Mouse (Mus musculus) G1E-ER4 (cell line): ENCODE data around the gene Sem1. TPM values are rescaled to one million over a fixed set of nuclear protein-coding genes. Genes with fewer than 3 reads are reported as not detected.

Experiments
- GATA1 ChIP-seq: IDR thresholded peaks from one replicate; pipeline ENCODE4 v1.8.0; 2012; ENCODE audit warnings: low read length, inconsistent platforms
- polyA plus RNA-seq: library from polyadenylated mRNA; stranded (reverse); fragments of >175 nt; gene quantifications from 2 replicates; pipeline ENCODE4 v1.2.3, GENCODE M21; 2012

The Sem1 gene
- polyA plus RNA-seq: 13.7 and 42.3 TPM in 2 replicates

- no peak for TF ChIP-seq GATA1
Observed at GRCm38 (mm10) chr6:6578304-6579149, at the start of gene Sem1. Gene Sem1, minus strand, starts transcription at chr6:6578663.

GRCm38 (mm10) chr6:6622846-6623749 lies 44.6 kb upstream of the Sem1 start:
- TF ChIP-seq GATA1: no peak

- no peak for TF ChIP-seq GATA1
Observed at GRCm38 (mm10) chr6:6603561-6604544, 25.4 kb upstream of the Sem1 start.

GRCm38 (mm10) chr6:6586313-6586712 lies 7.8 kb upstream of the Sem1 start:
- TF ChIP-seq GATA1: no peak

- TF ChIP-seq GATA1: no peak
Observed at GRCm38 (mm10) chr6:6581849-6582248, 3.4 kb upstream of the Sem1 start.

GRCm38 (mm10) chr6:6577741-6578284 lies 650 bp downstream of the Sem1 start:
- TF ChIP-seq GATA1: no peak

GRCm38 (mm10) chr6:6577291-6577690 lies 1.2 kb downstream of the Sem1 start:
- no peak for TF ChIP-seq GATA1

- no peak for TF ChIP-seq GATA1
Observed at GRCm38 (mm10) chr6:6575796-6576195, 2.7 kb downstream of the Sem1 start.

GRCm38 (mm10) chr6:6568436-6568835 lies 10.0 kb downstream of the Sem1 start:
- no peak for TF ChIP-seq GATA1

GRCm38 (mm10) chr6:6563691-6564090 lies 14.8 kb downstream of the Sem1 start:
- no peak for TF ChIP-seq GATA1

- no peak for TF ChIP-seq GATA1
Observed at GRCm38 (mm10) chr6:6562716-6563115, 15.7 kb downstream of the Sem1 start.

GRCm38 (mm10) chr6:6557647-6558046 lies 20.8 kb downstream of the Sem1 start:
- no peak for TF ChIP-seq GATA1

- TF ChIP-seq GATA1: no peak
Observed at GRCm38 (mm10) chr6:6552006-6552405, 26.5 kb downstream of the Sem1 start.

GRCm38 (mm10) chr6:6547997-6548396 lies 30.5 kb downstream of the Sem1 start:
- no peak for TF ChIP-seq GATA1

GRCm38 (mm10) chr6:6544255-6544645 lies 34.2 kb downstream of the Sem1 start:
- TF ChIP-seq GATA1: no peak
